Mouse (Mus musculus) hindbrain, embryonic 16.5 days (tissue): ENCODE data around the gene Cc2d1a. TPM values are rescaled to one million over a fixed set of nuclear protein-coding genes. Genes with fewer than 3 reads are reported as not detected.

Experiments used
- ATAC-seq: fragments of 200-750 bp; cut with Nextera tagmentation; 2 replicates; pipeline ENCODE4 v1.8.0; 2017; ENCODE audit warnings: moderate TSS enrichment, moderate library complexity
- H3K27ac ChIP-seq: fragments of 300-500 bp; sonication (generic); 2 replicates; pipeline ENCODE4 v1.5.1; 2014; ENCODE audit warnings: low read depth, mild to moderate bottlenecking, control low read depth, low read length, moderate library complexity
- H3K27me3 ChIP-seq: fragments of 300-500 bp; sonication (generic); replicated peaks from 2 replicates; pipeline ENCODE4 v1.6.1; 2014; ENCODE audit warnings: low read length; ENCODE audit not compliant: control insufficient read depth, insufficient read depth
- H3K36me3 ChIP-seq: fragments of 300-500 bp; sonication (generic); 2 replicates; pipeline ENCODE4 v1.6.1; 2014; ENCODE audit warnings: mild to moderate bottlenecking, low read length, moderate library complexity, mixed read lengths; ENCODE audit not compliant: control insufficient read depth, insufficient read depth
- H3K4me1 ChIP-seq: fragments of 300-500 bp; sonication (generic); 2 replicates; pipeline ENCODE4 v1.6.1; 2014; ENCODE audit warnings: low read depth, low read length; ENCODE audit not compliant: control insufficient read depth, insufficient read depth
- H3K4me2 ChIP-seq: fragments of 300-500 bp; sonication (generic); 2 replicates; pipeline ENCODE4 v1.6.1; 2014; ENCODE audit warnings: mild to moderate bottlenecking, low read length, control low read depth, moderate library complexity
- H3K4me3 ChIP-seq: fragments of 300-500 bp; sonication (generic); 2 replicates; pipeline ENCODE4 v1.5.1; 2014; ENCODE audit warnings: mild to moderate bottlenecking, low read length, control low read depth, moderate library complexity
- H3K9ac ChIP-seq: fragments of 300-500 bp; sonication (generic); 2 replicates; pipeline ENCODE4 v1.6.1; 2014; ENCODE audit warnings: low read depth, mild to moderate bottlenecking, control low read depth, low read length, moderate library complexity
- H3K9me3 ChIP-seq: fragments of 300-500 bp; sonication (generic); 2 replicates; pipeline ENCODE4 v1.6.1; 2014; ENCODE audit warnings: mild to moderate bottlenecking, low read length, moderate library complexity; ENCODE audit not compliant: control insufficient read depth
- WGBS: fragments of 180-500 bp; shearing (Covaris S2); extraction: QIAGEN DNeasy Blood & Tissue Kit; methylation state at CpG from one replicate; pipeline ENCODE4 v1.1.7; 2014; 5-methylcytosine and 5-hydroxymethylcytosine counted together
- polyA plus RNA-seq: library from polyadenylated mRNA; unstranded; fragments of >200 nt; fragmentation: Nextera tagmentation; extraction: Ambion mirVana; gene quantifications from 2 replicates; pipeline ENCODE4 v1.2.1, GENCODE M21; 2015

Cc2d1a gene
- polyA plus RNA-seq, 1 experiment from 2014 or later: 53.3 TPM

GRCm38 (mm10) chr8:84149181-84149580 lies 1.4 kb upstream of the Cc2d1a start:
- ATAC-seq: no peak
- H3K4me3 ChIP-seq: no peak overlapping the region

GRCm38 (mm10) chr8:84148531-84148850 lies 755 bp upstream of the Cc2d1a start:
- Histone ChIP-seq H3K27ac (no peak overlapping the region; the same call in 1 of the 2 replicates), H3K4me1 (peaks cover 20% of the 10 kb centered on the region), H3K9ac (no peak overlapping the region), H3K4me2 (peak overlapping the region; percentile 94), H3K9me3 (no peaks in the 10 kb centered on the region), H3K27me3 (no peaks in the 10 kb centered on the region), H3K36me3 (peaks cover 9% of the 10 kb centered on the region), H3K4me3 (peak overlapping the region; percentile 51)
- WGBS: 83% methylated on average over 5 of the region's 5 CpGs
- no peak for ATAC-seq

More at GRCm38 (mm10) chr8:84149181-84149580, 1.4 kb upstream of the Cc2d1a start:
- Histone ChIP-seq H3K27ac (no peak overlapping the region), H3K27me3 (no peaks in the 10 kb centered on the region), H3K4me1 (peaks cover 20% of the 10 kb centered on the region), H3K9me3 (no peaks in the 10 kb centered on the region), H3K36me3 (0 out of 2 replicates have a peak, but pooled peaks cover 3% of the 10 kb centered on the region), H3K9ac (no peak overlapping the region), H3K4me2 (no peak overlapping the region)
- 82% methylated on average over 3 of the region's 3 CpGs for WGBS

- Histone ChIP-seq H3K27me3 (no peaks in the 10 kb centered on the region), H3K27ac (no peak overlapping the region; the same call in 1 of the 2 replicates), H3K36me3 (peaks cover 19% of the 10 kb centered on the region), H3K4me3 (peak overlapping the region; percentile 51), H3K9ac (peak overlapping the region; percentile 70), H3K9me3 (no peaks in the 10 kb centered on the region), H3K4me2 (peak overlapping the region; percentile 94), H3K4me1 (peaks cover 20% of the 10 kb centered on the region)
- peak; percentile 78 for ATAC-seq
- WGBS: 6% methylated on average over 11 of the region's 14 CpGs
Observed at GRCm38 (mm10) chr8:84147324-84147766, 391 bp downstream of the Cc2d1a start.

GRCm38 (mm10) chr8:84144636-84145245 lies 3.0 kb downstream of the Cc2d1a start:
- H3K9ac ChIP-seq: no peak overlapping the region
- H3K27ac ChIP-seq: no peak overlapping the region
- peaks cover 20% of the 10 kb centered on the region for H3K4me1 ChIP-seq
- H3K9me3 ChIP-seq: no peaks in the 10 kb centered on the region
- H3K36me3 ChIP-seq: peaks cover 33% of the 10 kb centered on the region
- H3K27me3 ChIP-seq: no peaks in the 10 kb centered on the region
- H3K4me2 ChIP-seq: no peak overlapping the region
- H3K4me3 ChIP-seq: no peak overlapping the region
- no peak for ATAC-seq
- 95% methylated on average over 8 of the region's 8 CpGs for WGBS

GRCm38 (mm10) chr8:84140838-84141237 lies 6.9 kb downstream of the Cc2d1a start:
- peaks cover 65% of the 10 kb centered on the region for H3K36me3 ChIP-seq
- H3K4me1 ChIP-seq: no peaks in the 10 kb centered on the region
- H3K27ac ChIP-seq: no peak overlapping the region
- no peaks in the 10 kb centered on the region for H3K9me3 ChIP-seq
- no peak overlapping the region for H3K4me2 ChIP-seq
- no peak overlapping the region for H3K4me3 ChIP-seq
- 89% methylated on average over 4 of the region's 4 CpGs for WGBS
- H3K9ac ChIP-seq: no peak overlapping the region
- H3K27me3 ChIP-seq: no peaks in the 10 kb centered on the region
- no peak for ATAC-seq

GRCm38 (mm10) chr8:84137848-84138247 lies 9.9 kb downstream of the Cc2d1a start:
- WGBS: 85% methylated on average over 3 of the region's 3 CpGs
- no peaks in the 10 kb centered on the region for H3K9me3 ChIP-seq

GRCm38 (mm10) chr8:84132225-84132624 lies 15.5 kb downstream of the Cc2d1a start:
- Histone ChIP-seq H3K9me3 (no peaks in the 10 kb centered on the region), H3K9ac (no peak overlapping the region), H3K27ac (no peak overlapping the region), H3K27me3 (no peaks in the 10 kb centered on the region), H3K4me2 (no peak overlapping the region), H3K4me1 (no peaks in the 10 kb centered on the region), H3K4me3 (no peak overlapping the region), H3K36me3 (peaks cover 36% of the 10 kb centered on the region)
- ATAC-seq: no peak
- WGBS: 85% methylated on average over 8 of the region's 8 CpGs

More at GRCm38 (mm10) chr8:84137848-84138247, 9.9 kb downstream of the Cc2d1a start:
- Histone ChIP-seq H3K27ac (no peak overlapping the region), H3K27me3 (no peaks in the 10 kb centered on the region), H3K4me3 (no peak overlapping the region), H3K36me3 (peaks cover 70% of the 10 kb centered on the region), H3K4me1 (no peaks in the 10 kb centered on the region), H3K4me2 (no peak overlapping the region), H3K9ac (no peak overlapping the region)
- no peak for ATAC-seq

GRCm38 (mm10) chr8:84130806-84131205 lies 16.9 kb downstream of the Cc2d1a start:
- ATAC-seq: peak; percentile 53

GRCm38 (mm10) chr8:84128277-84128676 lies 19.5 kb downstream of the Cc2d1a start:
- no peak for ATAC-seq
- no peaks in the 10 kb centered on the region for H3K4me1 ChIP-seq
- no peak overlapping the region for H3K4me3 ChIP-seq
- WGBS: 75% methylated on average over 8 of the region's 8 CpGs
- H3K36me3 ChIP-seq: peaks cover 15% of the 10 kb centered on the region
- no peak overlapping the region for H3K27ac ChIP-seq
- no peak overlapping the region for H3K9ac ChIP-seq
- H3K9me3 ChIP-seq: no peaks in the 10 kb centered on the region
- no peak overlapping the region for H3K4me2 ChIP-seq
- H3K27me3 ChIP-seq: no peaks in the 10 kb centered on the region

More at GRCm38 (mm10) chr8:84130806-84131205, 16.9 kb downstream of the Cc2d1a start:
- Histone ChIP-seq H3K27me3 (no peaks in the 10 kb centered on the region), H3K27ac (no peak overlapping the region), H3K36me3 (peaks cover 26% of the 10 kb centered on the region), H3K4me1 (no peaks in the 10 kb centered on the region), H3K4me3 (no peak overlapping the region), H3K9ac (0 out of 2 replicates have a peak overlapping the region, but pooled peaks have one; percentile 3), H3K4me2 (no peak overlapping the region), H3K9me3 (no peaks in the 10 kb centered on the region)
- 52% methylated on average over 24 of the region's 30 CpGs for WGBS
